Mouse (Mus musculus): Measurements from ENCODE around the gene Lrrc61. TPM values are rescaled to one million over a fixed set of nuclear protein-coding genes. Genes with fewer than 3 reads are reported as not detected.
A peak's percentile ranks its signal among the peaks of the same experiment; 100 is the strongest.

The Lrrc61 gene
- polyA plus RNA-seq, 1 experiment = 22.9 TPM

DNA sequence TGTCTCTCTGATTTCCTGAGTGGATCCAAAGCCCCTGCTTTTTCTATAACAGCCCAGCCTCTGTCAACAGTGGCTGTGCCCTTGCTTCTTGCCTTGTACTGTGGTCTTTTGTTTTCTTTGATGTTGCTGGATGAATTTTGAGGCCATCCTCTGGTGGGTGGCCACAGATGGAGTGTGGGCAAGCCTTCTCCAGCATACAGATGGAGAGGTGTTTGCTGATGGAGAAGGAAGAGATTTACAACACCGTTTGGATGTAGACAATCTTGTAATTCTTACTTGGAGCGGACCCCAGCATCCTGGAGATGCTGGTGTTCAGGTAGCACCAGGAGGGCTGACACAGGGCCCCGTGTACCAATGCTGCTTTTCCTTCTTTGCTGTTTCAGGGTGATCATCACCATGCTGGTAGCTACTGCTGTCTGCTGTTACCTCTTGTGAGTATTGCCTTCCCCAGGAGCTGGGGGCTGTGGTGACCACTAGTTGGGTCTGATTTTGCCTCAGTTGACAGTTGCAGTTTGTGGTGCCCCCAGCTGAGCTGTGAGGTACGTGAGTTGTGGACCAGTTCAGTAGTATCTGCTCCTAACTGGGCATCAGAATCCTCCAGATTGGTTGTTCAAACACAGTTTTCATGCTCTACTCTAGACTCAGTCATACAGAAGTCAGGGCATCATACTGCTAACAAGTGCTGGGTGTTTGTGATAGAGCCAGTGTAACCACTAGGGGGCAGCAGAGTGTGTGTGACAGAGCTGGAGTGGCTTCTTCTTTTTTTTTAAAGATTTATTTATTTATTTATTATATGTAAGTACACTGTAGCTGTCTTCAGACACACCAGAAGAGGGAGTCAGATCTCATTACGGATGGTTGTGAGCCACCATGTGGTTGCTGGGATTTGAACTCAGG lies 15.5 kb upstream of the Lrrc61 start:
- TF ChIP-seq CTCF (IDR thresholded peaks at IDR 0.05; ENCODE audit: extremely low read depth, insufficient read depth, insufficient read length, insufficient replicate concordance) (peak; percentile 58; the same call in 1 of the 2 replicates), POLR2A (IDR thresholded peaks at IDR 0.05; ENCODE audit: low read depth, low read length) (no peak)
- 67% methylated on average over 5 of the region's 5 CpGs for WGBS
- H3K27ac ChIP-seq (ENCODE audit: insufficient read depth, low read length) = no peak overlapping the region

DNA sequence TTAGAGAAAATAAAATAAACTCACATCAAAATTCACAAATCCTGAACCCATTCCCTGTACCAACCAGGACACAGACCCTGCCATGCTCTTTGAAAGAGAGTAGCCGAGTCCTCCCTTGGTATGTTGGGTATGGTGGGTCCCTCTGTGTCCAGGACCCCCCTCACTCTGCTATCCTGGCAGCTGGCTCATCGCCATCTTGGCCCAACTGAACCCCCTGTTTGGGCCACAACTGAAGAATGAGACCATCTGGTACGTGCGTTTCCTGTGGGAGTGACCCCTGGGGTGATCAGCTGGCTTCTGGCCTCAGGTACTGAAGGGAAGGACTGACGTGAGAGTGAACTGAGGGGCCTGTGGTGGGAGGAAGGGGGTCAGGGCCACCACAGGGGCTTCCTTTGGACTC lies 14.7 kb upstream of the Lrrc61 start:
- TF ChIP-seq CTCF (IDR thresholded peaks at IDR 0.05; ENCODE audit: extremely low read depth, insufficient read depth, insufficient read length, insufficient replicate concordance) (no peak), POLR2A (IDR thresholded peaks at IDR 0.05; ENCODE audit: low read depth, low read length) (no peak)
- no peak overlapping the region for H3K27ac ChIP-seq (ENCODE audit: insufficient read depth, low read length)
- no peaks in the 10 kb centered on the region for H3K36me3 ChIP-seq (ENCODE audit: control insufficient read depth, insufficient read depth, low read length)
- H3K4me3 ChIP-seq (ENCODE audit: extremely low read depth, insufficient read depth, insufficient read length) = no peak overlapping the region
- DNase-seq (ENCODE audit: low read depth in 1 of 2, low spot score in 2 of 2) = no peak
- H3K27me3 ChIP-seq (ENCODE audit: control insufficient read depth, insufficient read depth, low read length) = no peaks in the 10 kb centered on the region
- WGBS = 64% methylated on average over 5 of the region's 5 CpGs
- no peaks in the 10 kb centered on the region for H3K4me1 ChIP-seq (ENCODE audit: control insufficient read depth, insufficient read depth, insufficient read length)

More for the DNA sequence above, 15.5 kb upstream of the Lrrc61 start:
- Histone ChIP-seq H3K36me3 (ENCODE audit: control insufficient read depth, insufficient read depth, low read length) (no peaks in the 10 kb centered on the region), H3K27me3 (ENCODE audit: control insufficient read depth, insufficient read depth, low read length) (no peaks in the 10 kb centered on the region), H3K4me1 (ENCODE audit: control insufficient read depth, insufficient read depth, insufficient read length) (no peaks in the 10 kb centered on the region), H3K4me3 (ENCODE audit: extremely low read depth, insufficient read depth, insufficient read length) (no peak overlapping the region)
- peak; percentile 60 to 63 for DNase-seq (ENCODE audit: low read depth in 1 of 2, low spot score in 2 of 2)

DNA sequence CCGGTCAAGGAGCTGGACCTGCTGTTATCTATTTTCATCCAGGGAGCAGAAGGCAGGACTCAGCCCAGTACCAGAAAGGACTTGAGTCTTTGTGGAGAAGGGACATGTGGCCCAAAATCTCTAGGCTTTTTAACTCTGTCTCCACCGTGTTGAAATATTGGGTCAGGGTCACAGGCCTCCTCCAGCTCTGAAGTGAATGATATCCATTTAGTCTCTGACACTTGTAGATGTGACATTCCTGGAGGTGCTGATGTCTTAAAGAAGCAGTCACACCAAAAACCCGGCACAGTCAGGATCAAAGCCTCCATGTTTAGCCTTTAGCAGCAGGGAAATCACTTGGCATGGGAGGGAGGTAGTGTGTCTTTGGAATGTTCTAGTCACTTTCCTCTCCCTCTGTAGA lies 13.9 kb upstream of the Lrrc61 start:
- DNase-seq (ENCODE audit: low read depth in 1 of 2, low spot score in 2 of 2) = no peak
- Histone ChIP-seq H3K4me1 (ENCODE audit: control insufficient read depth, insufficient read depth, insufficient read length) (no peaks in the 10 kb centered on the region), H3K27ac (ENCODE audit: insufficient read depth, low read length) (no peak overlapping the region), H3K4me3 (ENCODE audit: extremely low read depth, insufficient read depth, insufficient read length) (no peak overlapping the region), H3K27me3 (ENCODE audit: control insufficient read depth, insufficient read depth, low read length) (no peaks in the 10 kb centered on the region), H3K36me3 (ENCODE audit: control insufficient read depth, insufficient read depth, low read length) (no peaks in the 10 kb centered on the region)
- TF ChIP-seq POLR2A (IDR thresholded peaks at IDR 0.05; ENCODE audit: low read depth, low read length) (no peak), CTCF (IDR thresholded peaks at IDR 0.05; ENCODE audit: extremely low read depth, insufficient read depth, insufficient read length, insufficient replicate concordance) (no peak)
- 84% methylated on average over 3 of the region's 3 CpGs for WGBS

DNA sequence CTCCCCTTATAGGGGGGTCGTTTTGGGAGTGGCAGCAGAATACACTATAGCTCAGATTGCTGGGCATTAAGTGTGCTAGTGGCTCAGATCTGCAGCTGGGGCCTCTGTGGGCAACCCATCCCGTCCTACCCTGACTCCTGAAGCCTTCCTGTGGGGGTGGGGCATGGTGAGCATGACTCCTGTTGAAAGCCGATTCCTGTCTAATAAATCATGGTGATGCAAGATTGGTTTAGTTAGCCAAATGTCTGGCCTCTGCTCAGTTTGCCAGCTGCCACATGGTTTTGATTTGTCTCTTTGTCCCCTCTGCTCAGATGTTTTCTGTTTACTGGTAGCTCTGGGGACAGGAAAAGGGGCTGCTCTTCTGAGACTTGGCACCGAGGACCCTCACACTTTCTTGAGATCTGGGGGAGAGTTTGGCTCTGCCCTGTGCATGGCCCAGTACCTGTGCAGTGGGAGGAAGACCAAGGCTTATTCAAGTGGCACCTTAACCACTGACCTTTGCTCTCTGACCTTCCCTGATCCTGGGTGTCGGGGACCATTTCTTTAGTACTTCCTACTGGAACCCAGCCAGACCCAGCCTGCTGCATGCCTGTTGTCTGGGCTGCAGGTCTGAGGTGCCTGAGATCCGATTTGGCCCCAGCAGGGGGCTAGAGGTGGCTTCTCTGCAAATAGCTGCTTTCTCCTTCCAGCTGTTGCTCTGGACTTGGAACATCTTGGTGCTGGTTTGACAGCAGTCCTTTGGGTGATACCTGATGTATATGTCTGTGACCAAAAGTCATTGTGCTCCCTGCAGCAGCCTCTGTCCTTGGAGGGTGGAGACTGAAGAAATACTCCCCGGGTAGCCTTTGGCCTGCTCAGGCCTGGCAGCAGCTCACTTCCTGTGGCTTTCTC lies 12.8 kb upstream of the Lrrc61 start:
- no peaks in the 10 kb centered on the region for H3K4me1 ChIP-seq (ENCODE audit: control insufficient read depth, insufficient read depth, insufficient read length)
- no peak for DNase-seq (ENCODE audit: low read depth in 1 of 2, low spot score in 2 of 2)
- no peaks in the 10 kb centered on the region for H3K36me3 ChIP-seq (ENCODE audit: control insufficient read depth, insufficient read depth, low read length)
- H3K4me3 ChIP-seq (ENCODE audit: extremely low read depth, insufficient read depth, insufficient read length) = no peak overlapping the region
- WGBS = 33% methylated on average over 7 of the region's 7 CpGs
- H3K27ac ChIP-seq (ENCODE audit: insufficient read depth, low read length) = no peak overlapping the region
- TF ChIP-seq POLR2A (IDR thresholded peaks at IDR 0.05; ENCODE audit: low read depth, low read length) (no peak), CTCF (IDR thresholded peaks at IDR 0.05; ENCODE audit: extremely low read depth, insufficient read depth, insufficient read length, insufficient replicate concordance) (no peak)
- H3K27me3 ChIP-seq (ENCODE audit: control insufficient read depth, insufficient read depth, low read length) = no peaks in the 10 kb centered on the region

DNA sequence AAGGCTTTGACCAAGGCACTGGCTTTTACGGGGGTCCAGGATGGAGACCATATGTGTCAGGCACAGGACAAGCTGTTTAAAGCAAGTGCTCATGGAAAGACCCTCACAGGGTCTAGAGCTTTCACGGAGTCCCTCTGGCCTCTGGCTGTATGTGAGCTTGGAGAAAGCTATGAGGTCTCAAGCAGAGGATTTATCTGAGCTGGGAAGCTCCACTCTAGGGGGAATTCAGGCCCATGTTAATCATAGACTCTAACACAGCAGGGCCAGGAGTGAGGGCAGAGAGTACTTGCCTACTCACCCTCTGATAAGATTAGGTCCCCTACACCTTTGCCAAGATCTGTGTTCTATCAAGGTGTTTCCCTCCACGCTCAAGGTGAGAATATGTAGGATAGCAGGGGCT lies 12.0 kb upstream of the Lrrc61 start:
- H3K4me3 ChIP-seq (ENCODE audit: extremely low read depth, insufficient read depth, insufficient read length) = no peak overlapping the region
- no peaks in the 10 kb centered on the region for H3K4me1 ChIP-seq (ENCODE audit: control insufficient read depth, insufficient read depth, insufficient read length)
- no peak overlapping the region for H3K27ac ChIP-seq (ENCODE audit: insufficient read depth, low read length)
- TF ChIP-seq CTCF (IDR thresholded peaks at IDR 0.05; ENCODE audit: extremely low read depth, insufficient read depth, insufficient read length, insufficient replicate concordance) (no peak), POLR2A (IDR thresholded peaks at IDR 0.05; ENCODE audit: low read depth, low read length) (no peak)
- no peaks in the 10 kb centered on the region for H3K27me3 ChIP-seq (ENCODE audit: control insufficient read depth, insufficient read depth, low read length)
- WGBS = 91% methylated on average over 3 of the region's 3 CpGs
- H3K36me3 ChIP-seq (ENCODE audit: control insufficient read depth, insufficient read depth, low read length) = no peaks in the 10 kb centered on the region
- no peak for DNase-seq (ENCODE audit: low read depth in 1 of 2, low spot score in 2 of 2)

DNA sequence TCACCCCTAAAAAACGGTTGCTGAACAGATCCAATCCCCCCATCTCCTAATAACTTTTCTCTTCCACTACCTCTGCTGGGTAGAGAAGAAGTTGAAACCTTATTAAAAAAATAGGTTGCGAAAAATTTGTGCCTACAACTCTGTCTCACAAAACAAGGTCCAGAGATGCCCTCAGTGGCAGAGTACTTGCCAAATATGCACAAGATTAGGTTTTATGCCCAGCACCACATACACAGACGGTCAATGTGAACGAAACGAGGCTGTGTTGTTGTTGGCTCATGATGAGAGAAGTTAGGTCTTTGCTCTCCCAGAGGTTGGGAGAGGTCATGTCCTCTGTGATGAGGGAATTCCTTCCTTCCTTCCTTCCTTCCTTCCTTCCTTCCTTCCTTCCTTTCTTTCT lies 9.3 kb upstream of the Lrrc61 start:
- no peak overlapping the region for H3K27ac ChIP-seq (ENCODE audit: insufficient read depth, low read length)
- no peaks in the 10 kb centered on the region for H3K4me1 ChIP-seq (ENCODE audit: control insufficient read depth, insufficient read depth, insufficient read length)
- H3K27me3 ChIP-seq (ENCODE audit: control insufficient read depth, insufficient read depth, low read length) = no peaks in the 10 kb centered on the region
- no peaks in the 10 kb centered on the region for H3K36me3 ChIP-seq (ENCODE audit: control insufficient read depth, insufficient read depth, low read length)
- 81% methylated on average over 5 of the region's 5 CpGs for WGBS
- H3K4me3 ChIP-seq (ENCODE audit: extremely low read depth, insufficient read depth, insufficient read length) = no peak overlapping the region
- no peak for DNase-seq (ENCODE audit: low read depth in 1 of 2, low spot score in 2 of 2)
- TF ChIP-seq CTCF (IDR thresholded peaks at IDR 0.05; ENCODE audit: extremely low read depth, insufficient read depth, insufficient read length, insufficient replicate concordance) = no peak
